Mouse (Mus musculus) spleen, adult 2 months (tissue): ENCODE results near the gene Uchl3.

ENCODE experiments used
- CTCF ChIP-seq: fragments of 200-500 bp; IDR thresholded peaks from 2 replicates; pipeline ENCODE4 v1.5.1; 2011; ENCODE audit warnings: mild to moderate bottlenecking, inconsistent platforms; ENCODE audit not compliant: insufficient read depth, insufficient read length, insufficient replicate concordance; ENCODE audit errors: extremely low read depth
- POLR2A ChIP-seq: fragments of 200-500 bp; IDR thresholded peaks from 2 replicates; pipeline ENCODE4 v1.6.1; 2011; ENCODE audit warnings: low read depth, low read length, inconsistent platforms

- TF ChIP-seq POLR2A (no peak), CTCF (no peak)
These were observed 76.4 kb downstream of the Uchl3 start for GRCm38 (mm10) chr14:101729972-101730692.
